Mouse (Mus musculus) heart, embryonic 10.5 days (tissue): ENCODE data around the gene Unc50. TPM values are rescaled to one million over a fixed set of nuclear protein-coding genes. Genes with fewer than 3 reads are reported as not detected.

Source experiments
- DNase-seq: peaks from one replicate; pipeline ENCODE4 v3.0.0-alpha.2; 2017; ENCODE audit warnings: low spot score
- H3K27ac ChIP-seq: fragments of 300-500 bp; sonication (generic); 2 replicates; pipeline ENCODE4 v1.5.1; 2016; ENCODE audit warnings: mild to moderate bottlenecking
- H3K27me3 ChIP-seq: fragments of 300-500 bp; sonication (generic); 2 replicates; pipeline ENCODE4 v1.6.1; 2016; ENCODE audit warnings: mild to moderate bottlenecking; ENCODE audit not compliant: poor library complexity, insufficient read depth, severe bottlenecking
- H3K36me3 ChIP-seq: fragments of 300-500 bp; sonication (generic); 2 replicates; pipeline ENCODE4 v1.6.1; 2016; ENCODE audit warnings: mild to moderate bottlenecking, moderate library complexity
- H3K4me1 ChIP-seq: fragments of 300-500 bp; sonication (generic); 2 replicates; pipeline ENCODE4 v1.6.1; 2016; ENCODE audit warnings: mild to moderate bottlenecking
- H3K4me3 ChIP-seq: fragments of 300-500 bp; sonication (generic); 2 replicates; pipeline ENCODE4 v1.5.1; 2016; ENCODE audit warnings: mild to moderate bottlenecking, moderate library complexity
- H3K9me3 ChIP-seq: fragments of 300-500 bp; sonication (generic); 2 replicates; pipeline ENCODE4 v1.6.1; 2016; ENCODE audit warnings: mild to moderate bottlenecking, moderate library complexity
- WGBS: fragments of 180-500 bp; shearing (Covaris S2); methylation state at CpG from one replicate; pipeline ENCODE4 v1.1.7; 2016; 5-methylcytosine and 5-hydroxymethylcytosine counted together
- polyA plus RNA-seq: library from polyadenylated mRNA; unstranded; fragments of >200 nt; fragmentation: Nextera tagmentation; extraction: Ambion mirVana; gene quantifications from 2 replicates; pipeline ENCODE4 v1.2.1, GENCODE M21; 2016

Gene Unc50
- polyA plus RNA-seq, 1 experiment from 2014 or later: 97.7 TPM

DNA sequence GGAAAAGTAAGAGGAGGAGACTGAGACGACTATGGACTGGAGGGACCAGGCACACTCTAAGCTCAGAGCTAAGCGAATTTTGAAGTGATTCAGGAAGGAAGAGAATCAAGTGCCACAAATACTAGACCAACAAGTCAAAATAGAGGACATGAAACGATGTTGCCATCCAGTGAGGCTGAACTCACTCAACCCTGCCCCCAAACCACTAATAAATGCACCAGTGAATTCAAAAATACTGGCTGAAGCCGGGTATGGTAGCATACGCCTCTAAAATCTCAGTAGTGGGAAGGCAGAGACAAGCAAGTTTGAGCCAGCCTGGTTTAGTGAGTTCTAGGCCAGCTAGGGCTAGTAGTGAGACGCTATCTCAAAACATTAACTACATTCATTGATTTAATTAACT lies 50.8 kb downstream of the Unc50 start:
- Histone ChIP-seq H3K36me3 (no peaks in the 10 kb centered on the region), H3K27ac (no peak overlapping the region), H3K4me1 (0 out of 2 replicates have a peak, but pooled peaks cover 6% of the 10 kb centered on the region), H3K9me3 (no peaks in the 10 kb centered on the region), H3K4me3 (no peak overlapping the region), H3K27me3 (no peaks in the 10 kb centered on the region)
- WGBS: 77% methylated on average over 6 of the region's 6 CpGs
- DNase-seq: no peak

- Histone ChIP-seq H3K36me3 (no peaks in the 10 kb centered on the region), H3K27me3 (no peaks in the 10 kb centered on the region), H3K9me3 (no peaks in the 10 kb centered on the region), H3K4me3 (no peak overlapping the region), H3K27ac (no peak overlapping the region), H3K4me1 (0 out of 2 replicates have a peak, but pooled peaks cover 6% of the 10 kb centered on the region)
- 85% methylated on average over 2 of the region's 2 CpGs for WGBS
- no peak for DNase-seq
These were observed 51.4 kb downstream of the Unc50 start for GRCm38 (mm10) chr1:37481331-37481730.

GRCm38 (mm10) chr1:37484612-37485011 lies 54.7 kb downstream of the Unc50 start:
- Histone ChIP-seq H3K27ac (no peak overlapping the region), H3K4me1 (no peaks in the 10 kb centered on the region), H3K36me3 (no peaks in the 10 kb centered on the region), H3K9me3 (no peaks in the 10 kb centered on the region), H3K27me3 (no peaks in the 10 kb centered on the region), H3K4me3 (no peak overlapping the region)
- no peak for DNase-seq
- WGBS: 78% methylated on average over 4 of the region's 4 CpGs

DNA sequence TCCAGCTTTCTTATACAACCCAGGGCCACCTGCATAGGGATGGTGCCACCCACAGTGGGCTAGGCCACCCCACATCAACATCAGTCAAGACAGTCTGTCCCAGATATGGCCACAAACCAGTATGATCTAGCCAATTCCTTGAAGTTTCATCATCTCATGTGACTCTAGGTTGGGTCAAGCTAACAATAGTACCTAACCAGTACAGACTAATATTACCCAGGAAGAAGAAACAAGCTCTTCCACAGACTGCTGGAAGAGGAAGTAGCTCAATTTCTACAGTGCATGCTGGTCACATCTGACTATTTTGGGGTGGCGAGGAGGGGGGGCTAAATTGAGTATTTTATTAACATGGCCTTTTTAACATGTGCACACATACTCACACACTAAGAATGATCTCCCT lies 56.5 kb downstream of the Unc50 start:
- H3K27ac ChIP-seq: no peak overlapping the region
- 89% methylated on average over 1 of the region's 1 CpGs for WGBS
- DNase-seq: no peak

GRCm38 (mm10) chr1:37486994-37487393 lies 57.1 kb downstream of the Unc50 start:
- H3K27me3 ChIP-seq: no peaks in the 10 kb centered on the region
- 0 out of 2 replicates have a peak, but pooled peaks cover 2% of the 10 kb centered on the region for H3K4me1 ChIP-seq
- 72% methylated on average over 3 of the region's 3 CpGs for WGBS
- no peak overlapping the region for H3K4me3 ChIP-seq
- H3K36me3 ChIP-seq: no peaks in the 10 kb centered on the region
- DNase-seq: no peak
- no peak overlapping the region for H3K27ac ChIP-seq
- H3K9me3 ChIP-seq: no peaks in the 10 kb centered on the region

More for the DNA sequence above, 56.5 kb downstream of the Unc50 start:
- Histone ChIP-seq H3K36me3 (no peaks in the 10 kb centered on the region), H3K4me3 (no peak overlapping the region), H3K27me3 (no peaks in the 10 kb centered on the region), H3K9me3 (no peaks in the 10 kb centered on the region), H3K4me1 (no peaks in the 10 kb centered on the region)

GRCm38 (mm10) chr1:37488531-37488930 lies 58.6 kb downstream of the Unc50 start:
- Histone ChIP-seq H3K27me3 (no peaks in the 10 kb centered on the region), H3K4me3 (no peak overlapping the region), H3K9me3 (no peaks in the 10 kb centered on the region), H3K36me3 (no peaks in the 10 kb centered on the region), H3K4me1 (0 out of 2 replicates have a peak, but pooled peaks cover 2% of the 10 kb centered on the region), H3K27ac (no peak overlapping the region)
- DNase-seq: no peak
- WGBS: 84% methylated on average over 12 of the region's 12 CpGs

Other genes starting within 250 kb of the Unc50 start
- gene Cnga3, start 215.7 kb upstream of the Unc50 start, polyA plus RNA-seq: 0.08 TPM in 1 of 2 replicates, not detected in the other
- 10.5 and 13.3 TPM in 2 replicates for gene Inpp4a, start 130.3 kb upstream of the Unc50 start, polyA plus RNA-seq
- gene Coa5, start within 50 bp of the Unc50 start, polyA plus RNA-seq: 71.4 and 96.5 TPM in 2 replicates
- gene Mgat4a, start 110.9 kb downstream of the Unc50 start, polyA plus RNA-seq: 1.3 and 3.2 TPM in 2 replicates